Mouse (Mus musculus): ENCODE data around the gene Inpp5a.

The Inpp5a gene

GRCm38 (mm10) chr7:139439922-139440895 is 51.3 kb downstream of the Inpp5a start:
- DNase-seq (ENCODE audit: low read depth, low spot score): no peak

GRCm38 (mm10) chr7:139441022-139441421 is 52.1 kb downstream of the Inpp5a start:
- no peak for DNase-seq (ENCODE audit: low read depth, low spot score)

- DNase-seq (ENCODE audit: low read depth, low spot score): no peak
Observed at GRCm38 (mm10) chr7:139441761-139442211, 52.9 kb downstream of the Inpp5a start.

- DNase-seq (ENCODE audit: low read depth, low spot score): no peak
Observed at GRCm38 (mm10) chr7:139445621-139446020, 56.7 kb downstream of the Inpp5a start.

- DNase-seq (ENCODE audit: low read depth, low spot score): no peak
Observed at GRCm38 (mm10) chr7:139447381-139447780, 58.5 kb downstream of the Inpp5a start.

GRCm38 (mm10) chr7:139450186-139450998 is 61.5 kb downstream of the Inpp5a start:
- DNase-seq (ENCODE audit: low read depth, low spot score): no peak

GRCm38 (mm10) chr7:139451711-139452110 is 62.8 kb downstream of the Inpp5a start:
- no peak for DNase-seq (ENCODE audit: low read depth, low spot score)

- no peak for DNase-seq (ENCODE audit: low read depth, low spot score)
Observed at GRCm38 (mm10) chr7:139452199-139452598, 63.3 kb downstream of the Inpp5a start.

GRCm38 (mm10) chr7:139453198-139453597 is 64.3 kb downstream of the Inpp5a start:
- no peak for DNase-seq (ENCODE audit: low read depth, low spot score)

GRCm38 (mm10) chr7:139454285-139454684 is 65.4 kb downstream of the Inpp5a start:
- DNase-seq (ENCODE audit: low read depth, low spot score): no peak

GRCm38 (mm10) chr7:139456759-139457158 is 67.8 kb downstream of the Inpp5a start:
- DNase-seq (ENCODE audit: low read depth, low spot score): no peak

GRCm38 (mm10) chr7:139461344-139461743 is 72.4 kb downstream of the Inpp5a start:
- no peak for DNase-seq (ENCODE audit: low read depth, low spot score)

GRCm38 (mm10) chr7:139462142-139462541 is 73.2 kb downstream of the Inpp5a start:
- DNase-seq (ENCODE audit: low read depth, low spot score): no peak

- no peak for DNase-seq (ENCODE audit: low read depth, low spot score)
Observed at GRCm38 (mm10) chr7:139465538-139465937, 76.6 kb downstream of the Inpp5a start.

GRCm38 (mm10) chr7:139466484-139467176 is 77.7 kb downstream of the Inpp5a start:
- DNase-seq (ENCODE audit: low read depth, low spot score): no peak

GRCm38 (mm10) chr7:139467177-139467895 is 78.4 kb downstream of the Inpp5a start:
- DNase-seq (ENCODE audit: low read depth, low spot score): no peak

- no peak for DNase-seq (ENCODE audit: low read depth, low spot score)
Observed at GRCm38 (mm10) chr7:139467896-139468279, 79.0 kb downstream of the Inpp5a start.

GRCm38 (mm10) chr7:139468440-139468839 is 79.5 kb downstream of the Inpp5a start:
- no peak for DNase-seq (ENCODE audit: low read depth, low spot score)

GRCm38 (mm10) chr7:139469457-139469856 is 80.5 kb downstream of the Inpp5a start:
- no peak for DNase-seq (ENCODE audit: low read depth, low spot score)

GRCm38 (mm10) chr7:139470481-139470880 is 81.6 kb downstream of the Inpp5a start:
- DNase-seq (ENCODE audit: low read depth, low spot score): no peak

- DNase-seq (ENCODE audit: low read depth, low spot score): no peak
Observed at GRCm38 (mm10) chr7:139472052-139472451, 83.1 kb downstream of the Inpp5a start.

Data from CD4-positive helper T cell, adult 2 months (primary cell).